Mouse (Mus musculus) hindbrain, postnatal 0 days (tissue): ENCODE data around the gene Dlg2. TPM values are rescaled to one million over a fixed set of nuclear protein-coding genes. Genes with fewer than 3 reads are reported as not detected.

Source experiments
- ATAC-seq: fragments of 200-750 bp; cut with Nextera tagmentation; 2 replicates; pipeline ENCODE4 v1.8.0; 2017; ENCODE audit warnings: mild to moderate bottlenecking, moderate TSS enrichment, moderate library complexity
- DNase-seq: peaks from one replicate; pipeline ENCODE4 v3.0.0-alpha.2; 2015; ENCODE audit warnings: low spot score
- H3K27ac ChIP-seq: fragments of 300-500 bp; sonication (generic); 2 replicates; pipeline ENCODE4 v1.5.1; 2014; ENCODE audit warnings: mild to moderate bottlenecking
- H3K27me3 ChIP-seq: fragments of 300-500 bp; sonication (generic); 2 replicates; pipeline ENCODE4 v1.6.1; 2014; ENCODE audit warnings: low read length, mixed read lengths; ENCODE audit not compliant: insufficient read depth
- H3K36me3 ChIP-seq: fragments of 300-500 bp; sonication (generic); 2 replicates; pipeline ENCODE4 v1.6.1; 2014; ENCODE audit warnings: low read length, mixed read lengths; ENCODE audit not compliant: insufficient read depth
- H3K4me1 ChIP-seq: fragments of 300-500 bp; sonication (generic); 2 replicates; pipeline ENCODE4 v1.6.1; 2014; ENCODE audit warnings: antibody characterized with exemption, low read length, mixed read lengths; ENCODE audit not compliant: insufficient read depth
- H3K4me2 ChIP-seq: fragments of 300-500 bp; sonication (generic); 2 replicates; pipeline ENCODE4 v1.6.1; 2014; ENCODE audit warnings: low read depth, mild to moderate bottlenecking, low read length, moderate library complexity, mixed read lengths
- H3K4me3 ChIP-seq: fragments of 300-500 bp; sonication (generic); 2 replicates; pipeline ENCODE4 v1.5.1; 2014; ENCODE audit warnings: low read length
- H3K9ac ChIP-seq: fragments of 300-500 bp; sonication (generic); replicated peaks from 2 replicates; pipeline ENCODE4 v1.6.1; 2014; ENCODE audit warnings: mild to moderate bottlenecking, low read length, moderate library complexity, mixed read lengths
- H3K9me3 ChIP-seq: fragments of 300-500 bp; sonication (generic); 2 replicates; pipeline ENCODE4 v1.6.1; 2016; ENCODE audit warnings: low read length, mixed read lengths
- CTCF ChIP-seq: IDR thresholded peaks from 2 replicates; pipeline ENCODE4 v1.5.1; 2016; ENCODE audit warnings: antibody characterized with exemption, control low read depth, low read depth
- WGBS: fragments of 180-500 bp; shearing (Covaris S2); extraction: QIAGEN DNeasy Blood & Tissue Kit; methylation state at CpG from one replicate; pipeline ENCODE4 v1.1.7; 2014; 5-methylcytosine and 5-hydroxymethylcytosine counted together
- polyA plus RNA-seq: library from polyadenylated mRNA; unstranded; fragments of >200 nt; fragmentation: Nextera tagmentation; extraction: Ambion mirVana; gene quantifications from 2 replicates; pipeline ENCODE4 v1.2.1, GENCODE M21; 2015
- total RNA-seq: library from RNA; depleted of rRNA; stranded (reverse); fragments of >200 nt; gene quantifications from 2 replicates; pipeline ENCODE4 v1.2.3, GENCODE M21; 2014

The Dlg2 gene
- total and polyA plus RNA-seq, 2 experiments from 2014 or later = 20.4 to 113 TPM

DNA sequence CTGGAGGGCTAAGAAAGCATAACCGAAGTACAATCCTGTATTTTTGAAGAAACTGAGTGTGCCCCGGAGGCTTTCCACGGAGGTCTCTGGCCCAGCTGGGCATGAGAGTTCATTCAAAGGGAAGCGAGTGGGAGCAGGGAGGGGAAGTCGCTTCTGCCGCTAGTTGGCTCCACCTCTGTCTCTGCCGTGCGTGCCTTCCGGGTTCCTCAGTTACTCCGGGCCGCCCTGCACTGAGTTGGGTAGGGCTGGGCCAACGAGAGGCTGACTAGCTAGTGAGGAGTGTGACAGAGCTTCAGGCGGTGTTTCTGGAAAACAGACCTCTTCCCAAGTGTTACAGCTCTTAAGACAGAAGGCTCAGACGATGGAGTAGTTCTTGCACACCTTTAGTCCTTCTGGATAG is 15.5 kb upstream of the Dlg2 start:
- 0 out of 2 replicates have a peak, but pooled peaks have one; percentile 30 for TF ChIP-seq CTCF
- H3K27me3 ChIP-seq = no peaks in the 10 kb centered on the region
- no peak for ATAC-seq
- no peak overlapping the region for H3K4me3 ChIP-seq
- no peak for DNase-seq
- H3K36me3 ChIP-seq = no peaks in the 10 kb centered on the region
- no peaks in the 10 kb centered on the region for H3K9me3 ChIP-seq
- no peaks in the 10 kb centered on the region for H3K4me1 ChIP-seq
- 20% methylated on average over 14 of the region's 14 CpGs for WGBS
- H3K4me2 ChIP-seq = no peak overlapping the region
- no peak overlapping the region for H3K27ac ChIP-seq
- H3K9ac ChIP-seq = no peak overlapping the region

DNA sequence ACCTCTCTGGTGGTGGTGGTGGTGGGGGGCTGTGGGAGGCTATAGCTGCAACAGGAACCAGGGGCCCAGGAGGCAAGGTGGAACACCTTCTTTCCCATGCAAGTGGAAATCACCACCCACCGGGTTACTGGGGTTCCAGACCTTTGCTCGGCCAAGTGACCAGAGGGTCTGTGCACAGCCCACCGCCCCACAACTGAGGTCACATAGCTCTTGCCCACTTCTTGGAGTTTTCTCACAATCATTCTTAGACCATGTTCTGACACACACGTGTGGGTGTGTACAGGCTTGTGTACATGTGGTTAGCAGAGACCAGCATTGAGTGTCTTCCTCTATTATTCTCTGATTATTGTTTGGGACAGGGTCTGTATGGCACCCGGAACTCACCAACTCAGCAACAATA is 15.0 kb upstream of the Dlg2 start:
- Histone ChIP-seq H3K36me3 (no peaks in the 10 kb centered on the region), H3K9ac (no peak overlapping the region), H3K27ac (no peak overlapping the region), H3K4me2 (no peak overlapping the region), H3K27me3 (no peaks in the 10 kb centered on the region), H3K4me3 (no peak overlapping the region), H3K4me1 (no peaks in the 10 kb centered on the region), H3K9me3 (no peaks in the 10 kb centered on the region)
- 94% methylated on average over 5 of the region's 5 CpGs for WGBS
- no peak for TF ChIP-seq CTCF
- DNase-seq (no peak), ATAC-seq (no peak)

DNA sequence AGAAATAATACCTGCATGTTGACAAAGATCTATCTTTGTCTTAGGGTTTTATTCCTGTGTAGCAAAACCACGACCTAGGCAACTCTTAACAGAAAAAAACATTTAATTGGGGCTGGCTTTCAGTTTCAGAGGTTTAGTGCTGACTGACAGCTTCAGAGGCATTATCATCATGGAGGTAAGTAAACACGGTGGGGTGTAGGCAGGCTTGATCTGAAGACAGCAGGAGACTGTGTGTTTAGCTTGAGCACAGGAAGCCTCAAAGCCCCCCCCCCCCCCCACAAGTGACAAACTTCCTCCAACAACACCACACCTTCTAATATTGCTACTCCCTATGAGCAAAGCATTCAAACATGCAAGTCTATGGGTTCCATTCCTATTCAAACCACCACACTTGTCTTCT is 3.0 kb upstream of the Dlg2 start:
- H3K4me3 ChIP-seq = no peak overlapping the region
- H3K4me2 ChIP-seq = no peak overlapping the region
- H3K9me3 ChIP-seq = no peaks in the 10 kb centered on the region
- H3K27me3 ChIP-seq = no peaks in the 10 kb centered on the region
- no peak for TF ChIP-seq CTCF
- 72% methylated on average over 2 of the region's 2 CpGs for WGBS
- no peak overlapping the region for H3K9ac ChIP-seq
- H3K4me1 ChIP-seq = no peaks in the 10 kb centered on the region
- 0 out of 2 replicates have a peak, but pooled peaks cover 6% of the 10 kb centered on the region for H3K36me3 ChIP-seq
- no peak overlapping the region for H3K27ac ChIP-seq
- ATAC-seq = no peak
- DNase-seq = no peak

DNA sequence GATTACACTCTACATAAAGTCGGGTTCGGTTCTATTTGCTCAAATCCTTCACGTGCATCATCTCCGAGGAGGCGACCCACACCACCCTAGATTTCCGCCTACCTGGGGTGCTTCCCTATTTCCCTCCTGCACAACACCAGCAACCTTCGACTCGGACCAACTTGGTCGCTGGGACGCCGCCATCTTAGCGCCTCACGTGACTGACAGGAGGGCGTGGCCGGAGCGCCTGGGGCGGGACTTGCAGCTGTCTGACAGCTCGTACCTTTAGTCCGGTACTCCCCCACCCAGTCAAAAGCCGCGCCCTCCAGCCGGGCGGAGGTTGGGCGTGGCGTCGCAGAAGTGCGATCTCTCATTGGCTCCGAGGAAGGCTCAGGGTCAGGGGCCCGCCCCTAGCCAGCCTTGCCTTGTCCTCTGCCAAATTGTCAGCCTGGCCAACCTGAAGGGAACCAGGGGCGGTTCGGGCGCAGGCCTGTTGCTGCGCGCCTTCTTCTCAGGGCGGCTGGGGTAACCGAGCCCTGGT is 619 bp upstream of the Dlg2 start, which contains the start of gene Tmem126b:
Gene Tmem126b, minus strand, starts transcription at position 209 of the 520 bp plus-strand sequence.
- no peaks in the 10 kb centered on the region for H3K9me3 ChIP-seq
- 0% methylated on average over 36 of the region's 36 CpGs for WGBS
- TF ChIP-seq CTCF = no peak
- peak within 1 kb of the TSS; percentile 68 for H3K9ac ChIP-seq
- H3K27me3 ChIP-seq = no peaks in the 10 kb centered on the region
- no peaks in the 10 kb centered on the region for H3K36me3 ChIP-seq
- H3K4me2 ChIP-seq = peak within 1 kb of the TSS; percentile 91
- ATAC-seq (peak; percentile 100), DNase-seq (peak; percentile 99)
- H3K4me3 ChIP-seq = peak within 1 kb of the TSS; percentile 73
- H3K27ac ChIP-seq = peak within 1 kb of the TSS; percentile 93
- no peaks in the 10 kb centered on the region for H3K4me1 ChIP-seq

DNA sequence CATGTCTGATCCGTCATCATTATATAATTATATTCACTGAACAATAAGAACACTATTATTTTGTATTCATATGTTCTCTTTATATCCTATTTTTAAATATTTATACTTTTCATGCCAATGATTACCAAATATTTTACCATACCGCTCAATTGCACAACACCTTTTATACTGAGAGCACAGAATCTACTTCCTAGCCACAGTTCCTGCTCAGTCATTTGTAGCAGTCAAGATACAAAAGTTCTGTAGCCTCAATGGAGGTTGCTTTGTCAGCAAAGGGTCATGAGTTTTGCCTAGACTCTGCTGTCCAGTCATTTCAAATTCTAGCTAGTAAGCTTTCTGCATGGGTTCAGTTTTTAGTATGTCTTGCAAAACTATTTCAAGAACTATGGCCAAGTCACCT is 6.1 kb downstream of the Dlg2 start:
- 94% methylated on average over 2 of the region's 2 CpGs for WGBS
- Histone ChIP-seq H3K9me3 (no peaks in the 10 kb centered on the region), H3K4me3 (no peak overlapping the region), H3K4me1 (no peaks in the 10 kb centered on the region), H3K36me3 (no peaks in the 10 kb centered on the region), H3K4me2 (no peak overlapping the region), H3K27ac (no peak overlapping the region), H3K9ac (no peak overlapping the region), H3K27me3 (no peaks in the 10 kb centered on the region)
- no peak for DNase-seq
- ATAC-seq = no peak
- no peak for TF ChIP-seq CTCF

DNA sequence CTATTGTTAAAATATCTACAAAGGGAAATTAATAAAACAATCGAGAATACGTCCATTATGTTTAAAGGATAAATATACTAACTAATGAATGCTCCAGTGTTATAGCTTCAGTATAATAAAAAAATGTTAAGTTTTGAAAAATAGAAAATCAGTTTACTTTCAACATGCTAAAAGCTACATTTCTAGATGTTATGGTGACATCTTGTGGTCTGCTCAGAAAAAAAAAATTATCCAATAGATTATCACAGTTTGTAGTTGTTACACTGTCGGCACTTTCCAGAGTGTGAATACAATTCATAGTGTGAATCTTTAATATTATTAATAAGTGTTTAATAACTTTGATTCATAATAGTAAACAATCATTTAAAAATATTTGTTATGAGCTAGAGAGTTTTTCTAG is 31.7 kb downstream of the Dlg2 start:
- Histone ChIP-seq H3K27me3 (no peaks in the 10 kb centered on the region), H3K4me2 (no peak overlapping the region), H3K4me3 (no peak overlapping the region), H3K27ac (no peak overlapping the region), H3K4me1 (no peaks in the 10 kb centered on the region), H3K36me3 (no peaks in the 10 kb centered on the region), H3K9me3 (no peaks in the 10 kb centered on the region), H3K9ac (no peak overlapping the region)
- DNase-seq = peak; percentile 17
- WGBS = 71% methylated on average over 3 of the region's 3 CpGs
- no peak for ATAC-seq
- peak; percentile 40; the same call in 1 of the 2 replicates for TF ChIP-seq CTCF

DNA sequence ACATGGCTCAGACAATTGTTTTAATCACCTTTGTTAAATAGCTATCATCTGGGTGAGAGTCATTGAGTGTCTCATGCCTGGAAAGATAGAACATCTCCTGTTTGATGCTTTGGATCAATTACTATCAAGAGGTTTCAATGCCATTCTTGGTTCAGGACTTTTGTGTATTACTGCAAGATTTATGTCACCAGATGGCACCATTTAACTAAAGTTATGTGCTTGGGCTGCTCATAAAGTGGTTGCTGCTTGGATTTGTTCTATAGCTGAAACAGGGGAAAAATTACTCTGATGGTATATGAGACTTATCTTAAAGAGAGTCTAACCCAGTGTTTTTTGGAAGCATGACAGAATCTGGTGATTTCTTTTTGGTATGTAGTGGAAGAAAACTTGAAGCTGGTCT is 35.8 kb downstream of the Dlg2 start:
- TF ChIP-seq CTCF = peak; percentile 62
- no peaks in the 10 kb centered on the region for H3K36me3 ChIP-seq
- no peak overlapping the region for H3K4me2 ChIP-seq
- ATAC-seq = peak; percentile 59; the same call in 1 of the 2 replicates
- H3K9ac ChIP-seq = no peak overlapping the region
- peak; percentile 78 for DNase-seq
- no peaks in the 10 kb centered on the region for H3K27me3 ChIP-seq
- H3K4me1 ChIP-seq = no peaks in the 10 kb centered on the region
- H3K9me3 ChIP-seq = no peaks in the 10 kb centered on the region
- H3K27ac ChIP-seq = no peak overlapping the region
- H3K4me3 ChIP-seq = no peak overlapping the region
